Mouse (Mus musculus): ENCODE measurements around the gene Itpr2. TPM values are rescaled to one million over a fixed set of nuclear protein-coding genes. Genes with fewer than 3 reads are reported as not detected.

The Itpr2 gene
- polyA plus RNA-seq, 1 experiment from 2014 or later = 49.4 TPM

DNA sequence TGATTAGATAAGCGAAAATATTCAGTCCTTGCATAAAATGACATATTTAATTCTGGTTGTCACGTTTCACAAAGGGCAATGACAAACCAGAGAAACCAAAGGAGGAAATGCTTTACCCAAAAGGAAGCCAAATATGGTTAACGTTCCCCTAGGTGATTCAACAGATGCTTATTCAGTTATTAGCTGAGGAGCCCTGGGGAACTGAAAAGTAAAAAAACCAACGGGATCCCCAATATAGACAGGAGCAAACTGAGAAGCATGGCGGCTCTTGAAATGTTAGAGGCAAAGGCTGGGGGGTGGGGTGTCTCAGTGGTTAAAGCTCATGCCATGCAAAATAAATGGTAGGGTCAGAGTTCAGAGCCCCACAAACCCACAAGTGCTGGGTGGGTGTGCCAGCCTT, 310.1 kb downstream of the Itpr2 start:
- WGBS = 71% methylated on average over 5 of the region's 5 CpGs
- H3K36me3 ChIP-seq (ENCODE audit: control insufficient read depth, insufficient read depth) = peaks cover 29% of the 10 kb centered on the region

DNA sequence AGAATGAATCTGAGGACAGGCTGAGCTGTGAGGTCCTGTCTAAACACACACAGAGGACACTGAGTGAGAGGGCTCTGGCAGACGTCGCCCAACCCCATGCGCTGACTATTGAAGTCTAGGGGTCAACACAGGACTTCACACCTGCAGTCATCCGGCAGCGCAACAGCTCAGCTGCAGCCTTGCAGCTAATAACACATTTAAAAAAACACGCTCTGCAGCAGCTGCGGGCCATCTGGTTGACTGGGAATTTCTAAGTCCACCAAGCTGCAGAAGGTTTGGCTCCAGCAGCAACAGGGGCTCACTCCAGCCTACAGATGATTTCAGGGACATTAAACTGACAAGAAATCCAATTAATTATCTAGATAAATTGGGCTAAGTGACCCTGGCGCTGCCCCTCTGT, 312.0 kb downstream of the Itpr2 start:
- Histone ChIP-seq H3K27ac (ENCODE audit: low read length) (no peak overlapping the region), H3K9ac (ENCODE audit: low read length) (no peak overlapping the region), H3K4me1 (ENCODE audit: control insufficient read depth, insufficient read depth, low read length) (no peaks in the 10 kb centered on the region), H3K9me3 (replicated peaks; ENCODE audit: control insufficient read depth, low read length) (peaks cover 4% of the 10 kb centered on the region; the same call in 1 of the 2 replicates), H3K36me3 (ENCODE audit: control insufficient read depth, insufficient read depth) (peaks cover 36% of the 10 kb centered on the region), H3K27me3 (ENCODE audit: control insufficient read depth, insufficient read depth, low read length) (no peaks in the 10 kb centered on the region), H3K4me2 (ENCODE audit: low read depth, low read length) (no peak overlapping the region), H3K4me3 (ENCODE audit: low read length) (no peak overlapping the region)
- WGBS = 64% methylated on average over 8 of the region's 8 CpGs
- ATAC-seq (replicated peaks; ENCODE audit: extremely low read depth, insufficient read depth, low FRiP score) = no peak

More for the DNA sequence above, 310.1 kb downstream of the Itpr2 start:
- no peak for ATAC-seq (replicated peaks; ENCODE audit: extremely low read depth, insufficient read depth, low FRiP score)
- no peaks in the 10 kb centered on the region for H3K4me1 ChIP-seq (ENCODE audit: control insufficient read depth, insufficient read depth, low read length)
- no peaks in the 10 kb centered on the region for H3K27me3 ChIP-seq (ENCODE audit: control insufficient read depth, insufficient read depth, low read length)
- H3K27ac ChIP-seq (ENCODE audit: low read length) = no peak overlapping the region
- H3K9ac ChIP-seq (ENCODE audit: low read length) = no peak overlapping the region
- H3K9me3 ChIP-seq (replicated peaks; ENCODE audit: control insufficient read depth, low read length) = peaks cover 4% of the 10 kb centered on the region; the same call in 1 of the 2 replicates
- no peak overlapping the region for H3K4me3 ChIP-seq (ENCODE audit: low read length)
- no peak overlapping the region for H3K4me2 ChIP-seq (ENCODE audit: low read depth, low read length)

DNA sequence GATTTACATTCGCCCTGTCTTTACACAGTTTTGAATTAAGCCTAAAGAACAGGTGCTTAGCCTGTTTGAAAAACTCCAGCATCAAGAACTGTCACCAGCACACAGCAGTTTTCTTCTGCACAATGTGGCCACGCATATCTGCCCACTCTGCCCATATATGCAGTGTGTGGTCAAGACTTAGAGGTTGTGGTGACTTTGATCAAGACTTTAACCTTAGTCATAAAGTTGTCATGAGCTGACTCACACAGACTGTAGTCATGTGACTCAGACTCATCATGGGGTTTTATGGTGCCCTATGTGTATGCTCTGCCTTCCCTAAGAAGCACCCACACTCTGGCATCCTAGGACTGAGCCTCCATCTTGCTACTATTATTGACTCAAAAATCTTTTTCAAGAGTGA, 316.5 kb downstream of the Itpr2 start:
- Histone ChIP-seq H3K4me1 (ENCODE audit: control insufficient read depth, insufficient read depth, low read length) (no peaks in the 10 kb centered on the region), H3K4me3 (ENCODE audit: low read length) (no peak overlapping the region), H3K36me3 (ENCODE audit: control insufficient read depth, insufficient read depth) (peaks cover 26% of the 10 kb centered on the region), H3K4me2 (ENCODE audit: low read depth, low read length) (no peak overlapping the region), H3K27me3 (ENCODE audit: control insufficient read depth, insufficient read depth, low read length) (no peaks in the 10 kb centered on the region), H3K9me3 (replicated peaks; ENCODE audit: control insufficient read depth, low read length) (no peaks in the 10 kb centered on the region), H3K9ac (ENCODE audit: low read length) (no peak overlapping the region), H3K27ac (ENCODE audit: low read length) (no peak overlapping the region)
- 86% methylated on average over 2 of the region's 2 CpGs for WGBS
- ATAC-seq (replicated peaks; ENCODE audit: extremely low read depth, insufficient read depth, low FRiP score) = no peak

DNA sequence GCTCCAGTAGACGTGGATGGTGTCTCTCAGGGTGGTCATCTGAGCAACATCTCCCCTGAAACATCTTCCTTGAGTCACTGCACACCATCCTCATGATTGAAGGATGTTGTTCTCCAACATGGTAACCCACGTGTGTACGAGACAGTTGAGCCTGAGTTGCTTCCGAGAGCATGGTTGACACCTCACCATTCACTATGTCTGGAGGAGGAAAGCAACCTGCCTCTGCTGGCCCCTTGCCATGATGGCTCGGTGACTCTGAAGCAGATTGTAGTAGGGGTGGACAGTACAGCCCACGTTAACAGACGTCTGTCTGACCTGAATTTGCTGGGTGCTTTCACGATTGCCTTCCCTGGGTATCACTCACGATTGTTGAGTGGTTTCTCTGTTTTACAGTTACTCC, 317.3 kb downstream of the Itpr2 start:
- WGBS = 86% methylated on average over 9 of the region's 9 CpGs

DNA sequence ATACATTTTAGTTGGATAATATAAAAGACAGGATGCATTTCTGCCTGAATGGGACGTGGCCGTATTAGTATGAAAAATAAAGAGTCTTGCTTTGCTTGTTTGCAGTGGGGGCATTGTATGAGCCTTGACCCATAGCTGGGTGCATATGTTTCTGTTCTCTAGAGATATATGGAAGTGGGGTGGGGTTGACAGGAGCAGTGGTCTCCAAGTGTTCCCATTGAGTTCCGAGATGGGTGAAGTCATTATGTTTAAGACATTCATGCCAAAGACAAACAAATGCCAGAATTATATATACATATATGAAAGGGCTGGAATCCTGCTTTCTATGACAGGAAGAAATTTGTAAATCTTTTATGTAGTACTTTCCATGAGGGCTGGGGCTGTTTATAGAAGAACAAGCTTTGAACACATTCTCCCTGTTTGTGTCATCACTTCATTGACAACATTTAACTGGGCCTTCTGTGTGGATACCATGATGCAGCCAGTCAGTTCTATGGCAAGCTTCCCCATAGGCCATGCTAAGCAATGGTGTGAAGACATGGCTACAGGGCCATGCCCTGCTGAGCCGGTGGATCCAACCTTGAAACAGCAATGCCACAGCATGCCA, 327.3 kb downstream of the Itpr2 start:
- H3K4me2 ChIP-seq (ENCODE audit: low read depth, low read length) = no peak overlapping the region
- no peaks in the 10 kb centered on the region for H3K4me1 ChIP-seq (ENCODE audit: control insufficient read depth, insufficient read depth, low read length)
- no peaks in the 10 kb centered on the region for H3K27me3 ChIP-seq (ENCODE audit: control insufficient read depth, insufficient read depth, low read length)
- WGBS = 94% methylated on average over 4 of the region's 4 CpGs
- H3K9me3 ChIP-seq (replicated peaks; ENCODE audit: control insufficient read depth, low read length) = no peaks in the 10 kb centered on the region
- H3K4me3 ChIP-seq (ENCODE audit: low read length) = no peak overlapping the region
- H3K27ac ChIP-seq (ENCODE audit: low read length) = no peak overlapping the region
- no peak overlapping the region for H3K9ac ChIP-seq (ENCODE audit: low read length)
- ATAC-seq (replicated peaks; ENCODE audit: extremely low read depth, insufficient read depth, low FRiP score) = no peak
- peaks cover 12% of the 10 kb centered on the region; the same call in 1 of the 2 replicates for H3K36me3 ChIP-seq (ENCODE audit: control insufficient read depth, insufficient read depth)

More for the DNA sequence above, 317.3 kb downstream of the Itpr2 start:
- Histone ChIP-seq H3K36me3 (ENCODE audit: control insufficient read depth, insufficient read depth) (peaks cover 26% of the 10 kb centered on the region), H3K4me2 (ENCODE audit: low read depth, low read length) (no peak overlapping the region), H3K27me3 (ENCODE audit: control insufficient read depth, insufficient read depth, low read length) (no peaks in the 10 kb centered on the region), H3K4me3 (ENCODE audit: low read length) (no peak overlapping the region), H3K9ac (ENCODE audit: low read length) (no peak overlapping the region), H3K27ac (ENCODE audit: low read length) (no peak overlapping the region), H3K4me1 (ENCODE audit: control insufficient read depth, insufficient read depth, low read length) (no peaks in the 10 kb centered on the region), H3K9me3 (replicated peaks; ENCODE audit: control insufficient read depth, low read length) (no peaks in the 10 kb centered on the region)
- no peak for ATAC-seq (replicated peaks; ENCODE audit: extremely low read depth, insufficient read depth, low FRiP score)

DNA sequence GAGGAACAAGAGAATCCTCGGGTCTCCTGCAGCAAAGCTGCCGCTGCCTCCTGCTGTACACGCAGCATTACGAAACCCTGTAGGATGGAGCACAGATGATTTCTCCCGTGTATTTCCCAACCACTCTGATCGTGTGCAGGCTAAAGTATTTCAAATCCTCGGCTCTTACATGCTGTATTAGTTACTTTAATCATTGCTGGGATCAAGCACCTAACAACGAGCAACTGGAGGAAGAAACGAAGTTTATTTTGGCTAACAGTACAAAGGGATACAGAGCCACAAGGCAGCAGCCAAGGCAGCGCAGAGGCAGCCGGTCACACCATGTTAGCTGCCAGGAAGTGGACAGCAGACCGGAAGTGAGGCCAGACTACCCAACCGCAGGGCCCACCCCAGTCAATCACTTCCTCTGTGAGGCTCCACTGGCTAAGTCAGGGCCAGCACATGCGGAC, 331.4 kb downstream of the Itpr2 start:
- H3K4me1 ChIP-seq (ENCODE audit: control insufficient read depth, insufficient read depth, low read length) = no peaks in the 10 kb centered on the region
- no peaks in the 10 kb centered on the region for H3K27me3 ChIP-seq (ENCODE audit: control insufficient read depth, insufficient read depth, low read length)
- H3K27ac ChIP-seq (ENCODE audit: low read length) = no peak overlapping the region
- no peak overlapping the region for H3K9ac ChIP-seq (ENCODE audit: low read length)
- no peak overlapping the region for H3K4me3 ChIP-seq (ENCODE audit: low read length)
- no peak for ATAC-seq (replicated peaks; ENCODE audit: extremely low read depth, insufficient read depth, low FRiP score)
- no peaks in the 10 kb centered on the region for H3K9me3 ChIP-seq (replicated peaks; ENCODE audit: control insufficient read depth, low read length)
- peaks cover 14% of the 10 kb centered on the region; the same call in 1 of the 2 replicates for H3K36me3 ChIP-seq (ENCODE audit: control insufficient read depth, insufficient read depth)
- no peak overlapping the region for H3K4me2 ChIP-seq (ENCODE audit: low read depth, low read length)
- WGBS = 67% methylated on average over 14 of the region's 14 CpGs

DNA sequence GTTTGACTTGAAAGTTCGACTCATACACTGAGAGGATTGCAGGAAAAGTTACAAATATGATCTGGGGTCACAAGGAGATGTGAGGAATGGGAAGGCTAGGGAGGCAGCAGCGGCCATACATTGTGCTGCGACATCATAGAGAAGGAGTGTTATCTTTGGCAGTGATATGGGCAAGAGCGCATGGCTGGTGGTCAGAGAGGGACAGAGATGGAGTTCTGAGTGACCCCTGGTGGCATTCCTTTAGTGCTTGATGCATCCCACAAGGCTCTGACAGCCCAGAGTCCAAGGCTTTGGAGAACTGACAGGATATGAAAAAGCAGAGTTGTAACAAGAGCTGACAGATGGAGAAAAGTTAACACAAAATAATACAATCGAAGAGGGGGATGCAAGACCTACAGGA, 334.8 kb downstream of the Itpr2 start:
- no peak for ATAC-seq (replicated peaks; ENCODE audit: extremely low read depth, insufficient read depth, low FRiP score)
- Histone ChIP-seq H3K36me3 (ENCODE audit: control insufficient read depth, insufficient read depth) (peaks cover 11% of the 10 kb centered on the region; the same call in 1 of the 2 replicates), H3K4me1 (ENCODE audit: control insufficient read depth, insufficient read depth, low read length) (peaks cover 5% of the 10 kb centered on the region), H3K4me2 (ENCODE audit: low read depth, low read length) (no peak overlapping the region), H3K27me3 (ENCODE audit: control insufficient read depth, insufficient read depth, low read length) (no peaks in the 10 kb centered on the region), H3K9ac (ENCODE audit: low read length) (no peak overlapping the region), H3K4me3 (ENCODE audit: low read length) (no peak overlapping the region), H3K9me3 (replicated peaks; ENCODE audit: control insufficient read depth, low read length) (no peaks in the 10 kb centered on the region), H3K27ac (ENCODE audit: low read length) (no peak overlapping the region)
- 41% methylated on average over 5 of the region's 5 CpGs for WGBS

DNA sequence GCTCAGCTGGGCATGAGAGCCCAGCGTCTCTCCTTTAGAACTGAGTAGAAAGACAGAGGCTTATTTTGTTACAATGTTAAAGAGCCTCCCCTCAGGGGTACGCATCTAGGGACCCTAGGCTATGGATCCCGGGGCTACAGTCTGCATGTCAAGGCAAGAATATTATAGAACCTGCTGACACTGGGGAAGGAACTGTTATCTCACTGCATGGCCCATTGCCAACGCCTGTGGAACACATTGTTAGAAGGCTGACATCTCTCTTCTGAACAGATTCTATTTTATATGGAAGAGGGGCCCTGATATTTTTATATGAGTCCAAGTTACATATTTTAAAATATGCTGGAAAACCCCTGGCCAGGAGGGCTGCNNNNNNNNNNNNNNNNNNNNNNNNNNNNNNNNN, 342.4 kb downstream of the Itpr2 start:
- no peak overlapping the region for H3K9ac ChIP-seq (ENCODE audit: low read length)
- H3K4me2 ChIP-seq (ENCODE audit: low read depth, low read length) = no peak overlapping the region
- H3K27me3 ChIP-seq (ENCODE audit: control insufficient read depth, insufficient read depth, low read length) = no peaks in the 10 kb centered on the region
- peaks cover 13% of the 10 kb centered on the region for H3K4me1 ChIP-seq (ENCODE audit: control insufficient read depth, insufficient read depth, low read length)
- no peak overlapping the region for H3K27ac ChIP-seq (ENCODE audit: low read length)
- H3K9me3 ChIP-seq (replicated peaks; ENCODE audit: control insufficient read depth, low read length) = no peaks in the 10 kb centered on the region
- H3K4me3 ChIP-seq (ENCODE audit: low read length) = no peak overlapping the region
- peaks cover 6% of the 10 kb centered on the region; the same call in 1 of the 2 replicates for H3K36me3 ChIP-seq (ENCODE audit: control insufficient read depth, insufficient read depth)
- no peak for ATAC-seq (replicated peaks; ENCODE audit: extremely low read depth, insufficient read depth, low FRiP score)
- 46% methylated on average over 4 of the region's 4 CpGs for WGBS

DNA sequence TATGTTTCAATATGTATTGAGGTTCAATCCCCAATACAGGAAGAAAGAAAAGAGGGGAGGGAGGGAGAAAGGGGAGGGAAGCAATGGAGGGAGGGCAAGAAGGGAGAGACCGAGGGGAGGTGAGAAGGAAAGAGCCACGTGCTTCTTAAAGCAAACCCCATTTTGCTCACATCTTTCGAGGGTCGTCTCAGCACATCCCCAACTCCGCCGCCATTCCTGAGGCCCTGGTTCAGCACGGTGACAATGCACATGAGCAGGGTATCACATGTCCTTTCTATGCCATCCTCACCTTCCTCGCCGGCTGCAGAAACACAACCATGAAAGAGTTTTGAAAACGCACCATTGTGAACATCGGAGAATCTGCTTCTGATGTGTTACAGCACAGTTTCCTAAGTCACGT, 343.3 kb downstream of the Itpr2 start:
- WGBS = 91% methylated on average over 12 of the region's 12 CpGs
- H3K4me1 ChIP-seq (ENCODE audit: control insufficient read depth, insufficient read depth, low read length) = peaks cover 13% of the 10 kb centered on the region
- no peak overlapping the region for H3K4me2 ChIP-seq (ENCODE audit: low read depth, low read length)
- no peak overlapping the region for H3K4me3 ChIP-seq (ENCODE audit: low read length)
- H3K36me3 ChIP-seq (ENCODE audit: control insufficient read depth, insufficient read depth) = peaks cover 6% of the 10 kb centered on the region; the same call in 1 of the 2 replicates
- H3K27me3 ChIP-seq (ENCODE audit: control insufficient read depth, insufficient read depth, low read length) = no peaks in the 10 kb centered on the region
- no peak overlapping the region for H3K27ac ChIP-seq (ENCODE audit: low read length)
- H3K9ac ChIP-seq (ENCODE audit: low read length) = no peak overlapping the region
- no peak for ATAC-seq (replicated peaks; ENCODE audit: extremely low read depth, insufficient read depth, low FRiP score)
- H3K9me3 ChIP-seq (replicated peaks; ENCODE audit: control insufficient read depth, low read length) = no peaks in the 10 kb centered on the region
